29 mouse cellular contexts compared by ENCODE assay signal in the genomic region with DNA sequence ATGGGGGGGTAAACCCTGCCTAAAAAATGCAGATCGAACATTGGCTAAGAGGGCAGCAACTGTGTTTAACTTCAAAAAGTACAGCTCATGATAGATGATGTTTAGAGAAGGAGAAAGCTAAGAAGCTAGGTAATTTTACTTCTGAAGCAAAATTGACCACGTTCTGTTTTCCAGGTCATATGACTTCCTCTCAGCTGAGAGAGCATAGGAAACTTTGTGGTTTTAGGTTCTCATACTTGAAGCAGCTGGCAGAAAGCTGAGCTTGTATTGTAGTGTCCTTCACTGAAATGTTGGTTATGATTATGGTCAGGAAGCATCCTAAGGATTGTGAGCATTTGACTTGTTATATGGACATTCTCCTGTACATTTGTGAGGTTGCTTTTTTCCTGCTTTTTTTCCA.
DNase-seq lines count a peak whose midpoint lies in the region; ATAC-seq and TF ChIP-seq lines count a peak whose summit lies in the region.
"Had no signal": no experiment of that assay in that cellular context is flagged by ENCODE, and none has a peak within 500 bp of the region (broad histone marks: within the 10 kb centered on the region; RNA-seq: fewer than 3 reads in every experiment).

No protein-coding gene starts in this region.

- in situ Hi-C loops in CH12.LX (cut with MboI; ENCODE audit: low pct_ligation_motif_present, low pct_unique_long_range_greater_than_20kb, low sequenced_read_pairs) = no loop called here

- dilution Hi-C loops in CH12.LX (cut with MboI; ENCODE audit: extremely low pct_ligation_motif_present, extremely low pct_unique_long_range_greater_than_20kb, low sequenced_read_pairs) = no loop called here

- H3K27ac ChIP-seq in CH12.LX (ENCODE audit: insufficient read depth, low read depth) = no peak overlapping the region
- H3K27ac ChIP-seq in midbrain, embryonic 13.5 days = no peak overlapping the region
- H3K27ac ChIP-seq: embryonic facial prominence, embryonic 10.5 days; embryonic facial prominence, embryonic 13.5 days; forebrain, embryonic 12.5 days; forebrain, embryonic 15.5 days; heart, embryonic 10.5 days; heart, embryonic 13.5 days; hindbrain, embryonic 10.5 days; hindbrain, embryonic 13.5 days had no signal

- peak; percentile 18 for DNase-seq in CD4-positive helper T cell, adult 2 months (ENCODE audit: low read depth, low spot score)
- peak; percentile 4 for DNase-seq in CH12.LX (ENCODE audit: extremely low read depth)
- DNase-seq in induced T-regulatory cell, adult 2 months (ENCODE audit: low read depth) = peak; percentile 3
- peak; percentile 15 for DNase-seq in splenic B cell, adult 2 months (ENCODE audit: low read depth, low spot score)
- no peak for DNase-seq in kidney, postnatal 36 days
- no peak for DNase-seq in heart, postnatal 4 days
- DNase-seq: adrenal gland, adult 2 months; adrenal gland, postnatal 14 days; cerebellum, adult 11-12 months; cerebellum, adult 8-10 months; cerebellum, postnatal 10 days; cerebellum, postnatal 36 days; embryo, embryonic 11 days; gastrocnemius, postnatal 25 days; heart, adult 18-20 months; heart, postnatal 14 days had no signal

- no peak for TF ChIP-seq EP300 in CH12.LX (IDR thresholded peaks at IDR 0.05; ENCODE audit: low read length)

- H3K9ac ChIP-seq in CH12.LX (ENCODE audit: insufficient read depth, low read depth) = no peak overlapping the region
- H3K9ac ChIP-seq in midbrain, embryonic 13.5 days (replicated peaks) = no peak overlapping the region
- H3K9ac ChIP-seq: embryonic facial prominence, embryonic 13.5 days; forebrain, embryonic 12.5 days; forebrain, embryonic 15.5 days; heart, embryonic 13.5 days; hindbrain, embryonic 13.5 days had no signal

- no peak for TF ChIP-seq CTCF in CH12.LX (conservative IDR thresholded peaks at IDR 0.05 in 1 of 2, IDR thresholded peaks at IDR 0.05 in 1 of 2; ENCODE audit: low read depth in 2 of 2, low read length in 2 of 2)

- no peak for TF ChIP-seq RAD21 in CH12.LX (IDR thresholded peaks at IDR 0.05; ENCODE audit: low read depth, low read length)

- H3K9me3 ChIP-seq in CH12.LX (replicated peaks; ENCODE audit: low read length) = no peaks in the 10 kb centered on the region
- no peaks in the 10 kb centered on the region for H3K9me3 ChIP-seq in midbrain, embryonic 13.5 days
- H3K9me3 ChIP-seq: embryonic facial prominence, embryonic 10.5 days; embryonic facial prominence, embryonic 13.5 days; forebrain, embryonic 12.5 days; forebrain, embryonic 15.5 days; heart, embryonic 10.5 days; heart, embryonic 13.5 days; hindbrain, embryonic 10.5 days; hindbrain, embryonic 13.5 days had no signal

- no peak overlapping the region for H3K4me2 ChIP-seq in CH12.LX (ENCODE audit: insufficient read depth, low read depth, poor library complexity, severe bottlenecking)
- H3K4me2 ChIP-seq in midbrain, embryonic 13.5 days (replicated peaks) = no peak overlapping the region
- H3K4me2 ChIP-seq: embryonic facial prominence, embryonic 13.5 days; forebrain, embryonic 12.5 days; forebrain, embryonic 15.5 days; heart, embryonic 13.5 days; hindbrain, embryonic 13.5 days had no signal

- no peaks in the 10 kb centered on the region for H3K4me1 ChIP-seq in CH12.LX (ENCODE audit: control insufficient read depth in 1 of 2, insufficient read depth in 2 of 2)
- no peaks in the 10 kb centered on the region for H3K4me1 ChIP-seq in midbrain, embryonic 13.5 days (replicated peaks)
- H3K4me1 ChIP-seq: embryonic facial prominence, embryonic 10.5 days; embryonic facial prominence, embryonic 13.5 days; forebrain, embryonic 12.5 days; forebrain, embryonic 15.5 days; heart, embryonic 10.5 days; hindbrain, embryonic 10.5 days; hindbrain, embryonic 13.5 days had no signal

- H3K27me3 ChIP-seq in CH12.LX (replicated peaks) = no peaks in the 10 kb centered on the region
- no peaks in the 10 kb centered on the region for H3K27me3 ChIP-seq in splenic B cell, adult 2 months (ENCODE audit: control insufficient read depth, insufficient read depth, low read length, poor library complexity, severe bottlenecking)
- H3K27me3 ChIP-seq in midbrain, embryonic 13.5 days = no peaks in the 10 kb centered on the region
- H3K27me3 ChIP-seq: embryonic facial prominence, embryonic 13.5 days; forebrain, embryonic 12.5 days; forebrain, embryonic 15.5 days; heart, embryonic 13.5 days; hindbrain, embryonic 13.5 days had no signal

- no peaks in the 10 kb centered on the region for H3K36me3 ChIP-seq in CH12.LX (replicated peaks in 1 of 2; ENCODE audit: control insufficient read depth in 1 of 2, insufficient read depth in 1 of 2, low read length in 1 of 2)
- no peaks in the 10 kb centered on the region for H3K36me3 ChIP-seq in splenic B cell, adult 2 months (ENCODE audit: control insufficient read depth, insufficient read depth, low read length, poor library complexity, severe bottlenecking)
- H3K36me3 ChIP-seq in midbrain, embryonic 13.5 days = no peaks in the 10 kb centered on the region
- H3K36me3 ChIP-seq: embryonic facial prominence, embryonic 10.5 days; embryonic facial prominence, embryonic 13.5 days; forebrain, embryonic 12.5 days; forebrain, embryonic 15.5 days; heart, embryonic 10.5 days; heart, embryonic 13.5 days; hindbrain, embryonic 10.5 days; hindbrain, embryonic 13.5 days had no signal

- H3K4me3 ChIP-seq in CH12.LX (replicated peaks in 1 of 3; ENCODE audit: low read depth in 2 of 3, low read length in 2 of 3, poor library complexity in 1 of 3) = no peak overlapping the region
- no peak overlapping the region for H3K4me3 ChIP-seq in midbrain, embryonic 13.5 days (replicated peaks)
- H3K4me3 ChIP-seq: embryonic facial prominence, embryonic 10.5 days; embryonic facial prominence, embryonic 13.5 days; erythroblast, embryonic 14.5 days; forebrain, embryonic 12.5 days; forebrain, embryonic 15.5 days; heart, embryonic 10.5 days; heart, embryonic 13.5 days; hindbrain, embryonic 10.5 days; hindbrain, embryonic 13.5 days had no signal

- TF ChIP-seq POLR2A in CH12.LX (IDR thresholded peaks at IDR 0.05; ENCODE audit: low read depth, low read length) = no peak

- H3K79me2 ChIP-seq in CH12.LX (replicated peaks; ENCODE audit: control insufficient read depth, extremely low read depth, insufficient read depth, poor library complexity, severe bottlenecking) = no peaks in the 10 kb centered on the region

- WGBS in midbrain, embryonic 13.5 days = 72% methylated on average over 2 of the region's 2 CpGs

- ATAC-seq in midbrain, embryonic 13.5 days = no peak
- ATAC-seq: forebrain, embryonic 15.5 days; hindbrain, embryonic 16.5 days; intestine, postnatal 0 days; Patski had no signal

TF ChIP-seq in CH12.LX, 34 proteins besides CTCF, POLR2A, EP300 and RAD21:
- no peak for TF ChIP-seq SIN3A (IDR thresholded peaks at IDR 0.05; ENCODE audit: low read length)
- TF ChIP-seq NELFE (IDR thresholded peaks at IDR 0.05; ENCODE audit: low read depth, low read length) = no peak
- no peak for TF ChIP-seq KAT2A (IDR thresholded peaks at IDR 0.05; ENCODE audit: insufficient replicate concordance, low read length)
- TF ChIP-seq SMC3 (IDR thresholded peaks at IDR 0.05; ENCODE audit: low read depth, low read length) = no peak
- no peak for TF ChIP-seq RCOR1 (conservative IDR thresholded peaks at IDR 0.05; ENCODE audit: low read depth, low read length)
- TF ChIP-seq ZMIZ1 (IDR thresholded peaks at IDR 0.05; ENCODE audit: low read depth, low read length) = no peak
- no peak for TF ChIP-seq USF2 (conservative IDR thresholded peaks at IDR 0.05; ENCODE audit: low read depth, low read length)
- no peak for TF ChIP-seq USF1 (IDR thresholded peaks at IDR 0.05; ENCODE audit: low read depth, low read length)
- no peak for TF ChIP-seq MEF2A (IDR thresholded peaks at IDR 0.05; ENCODE audit: borderline replicate concordance, low read depth, low read length)
- TF ChIP-seq MAX (IDR thresholded peaks at IDR 0.05; ENCODE audit: low read length) = no peak
- TF ChIP-seq GABPA (IDR thresholded peaks at IDR 0.05; ENCODE audit: insufficient replicate concordance, low read depth, low read length) = no peak
- TF ChIP-seq JUND (conservative IDR thresholded peaks at IDR 0.05; ENCODE audit: low read depth, low read length) = no peak

Comparison
In these comparisons a context has a peak if more than half of its experiments do, and no peak if none do; other contexts are left out.
1. DNase-seq: peak in CD4-positive helper T cell, adult 2 months (single experiment), CH12.LX (single experiment), induced T-regulatory cell, adult 2 months (single experiment) and splenic B cell, adult 2 months (single experiment); none in kidney, postnatal 36 days (0 of 2) and heart, postnatal 4 days (single experiment).